Mouse (Mus musculus): ENCODE measurements around the gene Dvl2. TPM values are rescaled to one million over a fixed set of nuclear protein-coding genes. Genes with fewer than 3 reads are reported as not detected.
"Not testable (repeated sequence)": the region's sequence is repeated elsewhere in the genome, so short reads cannot be mapped to it uniquely, and the experiment has no call there.

The Dvl2 gene
- polyA plus RNA-seq (2016; fragmentation: Nextera tagmentation; extraction: Ambion mirVana), result 45.9 and 46.4 TPM in 2 replicates

DNA sequence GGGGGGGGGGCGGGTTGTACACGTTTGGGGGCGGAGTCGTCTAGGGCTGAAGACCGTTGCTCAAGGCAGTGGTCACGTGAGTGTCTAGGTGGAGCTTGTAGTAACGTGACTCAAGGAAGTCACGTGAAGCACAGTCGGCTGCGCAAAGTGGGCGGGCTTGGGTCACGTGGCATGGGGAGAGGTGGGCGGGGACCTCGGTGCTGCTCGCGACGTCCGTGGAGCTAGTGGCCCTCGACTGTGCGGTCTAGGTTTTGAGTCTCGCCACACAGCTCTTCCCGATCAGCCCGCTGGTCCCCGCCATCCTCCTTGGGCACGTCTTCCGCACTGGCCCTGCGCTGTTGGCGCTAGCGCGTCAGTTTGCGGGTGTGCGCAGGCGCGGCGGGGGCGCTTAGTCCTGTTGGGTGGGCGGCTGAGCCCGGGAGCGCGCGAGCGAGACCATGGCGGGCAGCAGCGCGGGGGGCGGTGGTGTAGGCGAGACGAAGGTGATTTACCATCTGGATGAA is at the start of gene Dvl2:
Gene Dvl2 (plus strand): TSS at position 200 of the 503 bp plus-strand sequence.
- Histone ChIP-seq H3K36me3 (peaks cover 32% of the 10 kb centered on the region), H3K9ac (peak within 1 kb of the TSS; percentile 79), H3K9me3 (replicated peaks) (no peaks in the 10 kb centered on the region), H3K27ac (peak within 1 kb of the TSS; percentile 98), H3K27me3 (no peaks in the 10 kb centered on the region), H3K4me3 (peak within 1 kb of the TSS; percentile 82), H3K4me1 (peaks cover 44% of the 10 kb centered on the region), H3K4me2 (replicated peaks) (peak within 1 kb of the TSS; percentile 70)
- ATAC-seq (ENCODE audit: low FRiP score), result peak; percentile 65
- WGBS, result under 1% methylated on average over 47 of the region's 48 CpGs

DNA sequence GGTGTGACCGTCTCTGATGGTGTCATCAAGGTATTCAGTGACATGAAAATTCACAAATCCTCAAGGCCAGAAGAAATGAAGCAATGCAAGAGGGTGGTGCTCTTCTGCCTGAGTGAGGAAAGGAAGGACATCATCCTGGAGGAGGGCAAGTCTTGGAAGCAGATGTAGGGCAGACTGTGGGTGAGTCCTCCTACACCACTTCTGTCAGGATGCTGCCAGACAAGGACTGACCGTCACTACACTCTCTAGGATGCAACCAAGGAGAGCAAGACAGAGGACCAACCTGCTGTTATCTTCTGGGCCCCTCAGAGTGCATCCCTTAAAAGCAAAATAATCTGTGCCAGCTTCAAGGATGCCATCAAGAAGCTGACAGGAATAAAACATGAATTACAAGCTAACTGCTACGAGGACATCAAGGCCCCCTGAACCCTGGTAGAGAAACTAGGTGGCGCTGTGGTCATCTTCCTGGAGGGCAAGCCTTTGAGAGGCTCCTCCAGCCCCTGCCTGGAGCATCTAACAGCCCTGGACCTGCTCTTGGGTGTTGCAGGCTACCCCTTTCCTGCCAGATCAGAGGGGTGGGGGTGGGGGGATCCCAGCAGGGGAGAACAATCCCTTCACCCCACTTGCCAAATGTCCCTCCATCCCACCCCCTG is 49.5 kb upstream of the Dvl2 start:
- Histone ChIP-seq H3K36me3 (no peaks in the 10 kb centered on the region), H3K27me3 (peaks cover 11% of the 10 kb centered on the region), H3K4me2 (replicated peaks) (no peak overlapping the region), H3K9me3 (replicated peaks) (no peaks in the 10 kb centered on the region), H3K9ac (no peak overlapping the region), H3K4me1 (peaks cover 13% of the 10 kb centered on the region), H3K4me3 (no peak overlapping the region), H3K27ac (no peak overlapping the region)
- no peak for ATAC-seq (ENCODE audit: low FRiP score)
- 39% methylated on average over 4 of the region's 4 CpGs for WGBS

GRCm38 (mm10) chr11:69952274-69952673 is 48.1 kb upstream of the Dvl2 start:
- no peaks in the 10 kb centered on the region for H3K36me3 ChIP-seq
- H3K4me1 ChIP-seq, result peaks cover 12% of the 10 kb centered on the region
- H3K27me3 ChIP-seq, result peaks cover 11% of the 10 kb centered on the region
- no peaks in the 10 kb centered on the region for H3K9me3 ChIP-seq (replicated peaks)
- no peak overlapping the region for H3K27ac ChIP-seq
- peak overlapping the region; percentile 38; the same call in 1 of the 2 replicates for H3K9ac ChIP-seq
- no peak overlapping the region for H3K4me3 ChIP-seq
- ATAC-seq (ENCODE audit: low FRiP score), result no peak
- 42% methylated on average over 1 of the region's 1 CpGs for WGBS
- no peak overlapping the region for H3K4me2 ChIP-seq (replicated peaks)

GRCm38 (mm10) chr11:69953267-69953915 is 47.0 kb upstream of the Dvl2 start:
- 70% methylated on average over 11 of the region's 11 CpGs for WGBS
- H3K4me1 ChIP-seq, result peaks cover 7% of the 10 kb centered on the region
- ATAC-seq (ENCODE audit: low FRiP score), result no peak
- no peak overlapping the region for H3K4me2 ChIP-seq (replicated peaks)
- H3K9me3 ChIP-seq (replicated peaks), result no peaks in the 10 kb centered on the region
- no peak overlapping the region for H3K27ac ChIP-seq
- H3K9ac ChIP-seq, result no peak overlapping the region
- peaks cover 11% of the 10 kb centered on the region for H3K27me3 ChIP-seq
- H3K4me3 ChIP-seq, result no peak overlapping the region
- H3K36me3 ChIP-seq, result no peaks in the 10 kb centered on the region

- H3K27ac ChIP-seq; H3K9me3 ChIP-seq (replicated peaks); H3K4me2 ChIP-seq (replicated peaks); H3K4me1 ChIP-seq; H3K36me3 ChIP-seq; ATAC-seq (ENCODE audit: low FRiP score); H3K4me3 ChIP-seq; H3K9ac ChIP-seq: not testable (repeated sequence)
- peaks cover 23% of the 10 kb centered on the region for H3K27me3 ChIP-seq
- WGBS, result 85% methylated on average over 4 of the region's 4 CpGs
Measured at GRCm38 (mm10) chr11:69955618-69956017, 44.8 kb upstream of the Dvl2 start.

DNA sequence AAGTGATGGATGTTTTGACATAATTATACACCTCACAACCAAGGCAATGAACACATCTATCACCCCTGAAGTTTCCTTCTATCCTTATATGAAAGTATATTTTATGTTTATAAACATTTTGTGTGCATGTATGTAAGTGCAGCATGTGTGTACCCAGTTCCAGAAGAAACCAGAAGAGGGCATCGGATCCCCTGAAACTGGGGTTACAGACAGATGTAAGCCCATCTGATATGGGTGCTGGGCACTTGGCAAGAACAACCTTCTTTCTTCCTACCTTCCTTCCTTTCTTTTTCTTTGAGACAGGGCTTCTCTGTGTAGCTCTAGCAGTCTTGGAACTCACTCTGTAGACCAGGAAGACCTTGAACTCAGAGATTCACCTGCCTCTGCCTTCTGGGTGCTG is 44.2 kb upstream of the Dvl2 start:
- no peaks in the 10 kb centered on the region for H3K36me3 ChIP-seq

GRCm38 (mm10) chr11:69960616-69961015 is 39.8 kb upstream of the Dvl2 start:
- Histone ChIP-seq H3K9me3 (replicated peaks) (no peaks in the 10 kb centered on the region), H3K4me1 (peaks cover 3% of the 10 kb centered on the region; the same call in 1 of the 2 replicates), H3K4me3 (no peak overlapping the region), H3K36me3 (no peaks in the 10 kb centered on the region), H3K27me3 (peaks cover 60% of the 10 kb centered on the region), H3K9ac (no peak overlapping the region), H3K4me2 (replicated peaks) (no peak overlapping the region), H3K27ac (no peak overlapping the region)
- ATAC-seq (ENCODE audit: low FRiP score), result no peak
- 22% methylated on average over 5 of the region's 5 CpGs for WGBS

More for the DNA sequence above, 44.2 kb upstream of the Dvl2 start:
- no peak overlapping the region for H3K4me2 ChIP-seq (replicated peaks)
- H3K9me3 ChIP-seq (replicated peaks), result no peaks in the 10 kb centered on the region
- ATAC-seq (ENCODE audit: low FRiP score), result no peak
- peaks cover 29% of the 10 kb centered on the region for H3K27me3 ChIP-seq
- H3K9ac ChIP-seq, result no peak overlapping the region
- 81% methylated on average over 1 of the region's 1 CpGs for WGBS
- H3K4me1 ChIP-seq, result no peaks in the 10 kb centered on the region
- no peak overlapping the region for H3K27ac ChIP-seq
- H3K4me3 ChIP-seq, result no peak overlapping the region

DNA sequence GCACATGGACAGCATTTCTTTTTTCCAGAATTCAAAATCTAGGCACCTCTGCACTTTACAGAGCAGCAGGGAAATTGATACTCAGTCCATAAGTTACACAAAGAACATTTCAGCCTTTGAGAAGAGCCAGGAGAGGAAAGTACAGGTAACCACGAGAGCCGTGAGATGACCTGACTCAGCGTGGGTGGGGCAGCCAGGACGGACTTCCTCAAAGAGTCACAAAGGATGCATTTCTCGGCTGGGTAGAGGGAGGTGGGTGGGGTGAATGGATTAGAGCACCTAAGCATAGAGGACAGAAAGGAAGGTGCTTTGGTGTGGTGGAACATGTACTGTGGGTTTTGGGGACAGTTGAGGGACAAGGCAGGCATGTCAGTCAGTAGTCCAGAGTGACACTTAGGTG is 38.6 kb upstream of the Dvl2 start:
- Histone ChIP-seq H3K9ac (no peak overlapping the region), H3K27me3 (peaks cover 73% of the 10 kb centered on the region), H3K4me2 (replicated peaks) (no peak overlapping the region), H3K9me3 (replicated peaks) (no peaks in the 10 kb centered on the region), H3K4me1 (peaks cover 11% of the 10 kb centered on the region), H3K36me3 (no peaks in the 10 kb centered on the region), H3K4me3 (no peak overlapping the region), H3K27ac (no peak overlapping the region)
- no peak for ATAC-seq (ENCODE audit: low FRiP score)
- 49% methylated on average over 5 of the region's 5 CpGs for WGBS

- Histone ChIP-seq H3K4me3 (peak within 1 kb of the TSS; percentile 21), H3K4me2 (replicated peaks) (peak within 1 kb of the TSS; percentile 22; the same call in 1 of the 2 replicates), H3K27me3 (peaks cover 88% of the 10 kb centered on the region), H3K36me3 (peaks cover 19% of the 10 kb centered on the region), H3K9me3 (replicated peaks) (no peaks in the 10 kb centered on the region), H3K27ac (no peak within 1 kb of the TSS), H3K9ac (no peak within 1 kb of the TSS), H3K4me1 (peaks cover 12% of the 10 kb centered on the region)
- 11% methylated on average over 24 of the region's 24 CpGs for WGBS
- no peak for ATAC-seq (ENCODE audit: low FRiP score)
Measured at GRCm38 (mm10) chr11:69964650-69965270, 35.6 kb upstream of the Dvl2 start, which contains the start of gene Cldn7. TSS of gene Cldn7 (plus strand) at chr11:69964779.

GRCm38 (mm10) chr11:69965271-69966005 is 35.0 kb upstream of the Dvl2 start:
- WGBS, result 3% methylated on average over 49 of the region's 49 CpGs
- ATAC-seq (ENCODE audit: low FRiP score), result no peak
- H3K27ac ChIP-seq, result no peak overlapping the region
- peak overlapping the region; percentile 41 for H3K4me2 ChIP-seq (replicated peaks)
- H3K9me3 ChIP-seq (replicated peaks), result no peaks in the 10 kb centered on the region
- H3K27me3 ChIP-seq, result peaks cover 84% of the 10 kb centered on the region
- H3K9ac ChIP-seq, result no peak overlapping the region; the same call in 1 of the 2 replicates
- peak overlapping the region; percentile 29 for H3K4me3 ChIP-seq
- peaks cover 12% of the 10 kb centered on the region for H3K4me1 ChIP-seq
- H3K36me3 ChIP-seq, result peaks cover 25% of the 10 kb centered on the region

- Histone ChIP-seq H3K9me3 (replicated peaks) (no peaks in the 10 kb centered on the region), H3K27me3 (peaks cover 76% of the 10 kb centered on the region), H3K4me1 (peaks cover 12% of the 10 kb centered on the region), H3K27ac (no peak overlapping the region), H3K9ac (peak overlapping the region; percentile 47), H3K36me3 (peaks cover 26% of the 10 kb centered on the region), H3K4me3 (peak overlapping the region; percentile 29), H3K4me2 (replicated peaks) (peak overlapping the region; percentile 41)
- WGBS, result 1% methylated on average over 59 of the region's 59 CpGs
- peak; percentile 46; the same call in 1 of the 2 replicates for ATAC-seq (ENCODE audit: low FRiP score)
Measured at GRCm38 (mm10) chr11:69966006-69966859, 34.2 kb upstream of the Dvl2 start.

Measured in hindbrain, embryonic 12.5 days (tissue).